Mouse (Mus musculus): ENCODE data around the gene 6030458C11Rik. TPM values are rescaled to one million over a fixed set of nuclear protein-coding genes. Genes with fewer than 3 reads are reported as not detected.
A peak's percentile ranks its signal among the peaks of the same experiment; 100 is the strongest.

The 6030458C11Rik gene
- total and polyA plus RNA-seq, 2 experiments from 2014 or later = 21.9 to 22.1 TPM

DNA sequence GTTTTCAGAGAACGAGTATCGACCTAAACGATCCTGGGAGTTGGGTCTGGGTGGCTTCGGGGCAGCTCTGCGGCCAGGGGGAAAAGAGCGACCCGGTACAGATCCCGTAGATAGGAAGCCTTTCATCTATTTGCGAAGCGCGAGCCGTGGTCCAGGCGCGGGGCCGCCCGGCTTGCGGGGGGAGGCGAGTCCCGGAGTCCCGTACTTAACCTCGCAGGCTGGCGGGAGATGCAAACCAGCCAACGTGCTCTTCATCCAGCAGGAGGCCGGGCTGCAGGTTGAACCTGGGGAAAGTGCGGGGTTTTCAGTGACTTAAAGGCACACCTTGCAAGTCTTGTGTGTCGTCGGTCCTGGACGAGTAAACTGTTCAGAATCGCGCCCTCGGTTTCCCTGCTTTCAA lies 516 bp upstream of the 6030458C11Rik start:
- ATAC-seq (ENCODE audit: low FRiP score) (peak; percentile 64), DNase-seq (ENCODE audit: low spot score) (peak; percentile 22)
- 0 out of 2 replicates have a peak, but pooled peaks have one; percentile 21 for TF ChIP-seq CTCF (IDR thresholded peaks at IDR 0.05)
- Histone ChIP-seq H3K27ac (ENCODE audit: low read depth, low read length) (peak overlapping the region; percentile 90), H3K9me3 (ENCODE audit: low read length) (no peaks in the 10 kb centered on the region), H3K9ac (replicated peaks; ENCODE audit: low read length, poor library complexity, severe bottlenecking) (peak overlapping the region; percentile 91), H3K4me3 (ENCODE audit: low read depth, low read length) (peak overlapping the region; percentile 91), H3K4me1 (ENCODE audit: insufficient read depth, low read length) (peaks cover 11% of the 10 kb centered on the region), H3K4me2 (ENCODE audit: low read depth, low read length, poor library complexity, severe bottlenecking) (peak overlapping the region; percentile 66), H3K36me3 (ENCODE audit: insufficient read depth, low read length) (peaks cover 18% of the 10 kb centered on the region), H3K27me3 (ENCODE audit: insufficient read depth, low read length) (no peaks in the 10 kb centered on the region)
- under 1% methylated on average over 31 of the region's 31 CpGs for WGBS

DNA sequence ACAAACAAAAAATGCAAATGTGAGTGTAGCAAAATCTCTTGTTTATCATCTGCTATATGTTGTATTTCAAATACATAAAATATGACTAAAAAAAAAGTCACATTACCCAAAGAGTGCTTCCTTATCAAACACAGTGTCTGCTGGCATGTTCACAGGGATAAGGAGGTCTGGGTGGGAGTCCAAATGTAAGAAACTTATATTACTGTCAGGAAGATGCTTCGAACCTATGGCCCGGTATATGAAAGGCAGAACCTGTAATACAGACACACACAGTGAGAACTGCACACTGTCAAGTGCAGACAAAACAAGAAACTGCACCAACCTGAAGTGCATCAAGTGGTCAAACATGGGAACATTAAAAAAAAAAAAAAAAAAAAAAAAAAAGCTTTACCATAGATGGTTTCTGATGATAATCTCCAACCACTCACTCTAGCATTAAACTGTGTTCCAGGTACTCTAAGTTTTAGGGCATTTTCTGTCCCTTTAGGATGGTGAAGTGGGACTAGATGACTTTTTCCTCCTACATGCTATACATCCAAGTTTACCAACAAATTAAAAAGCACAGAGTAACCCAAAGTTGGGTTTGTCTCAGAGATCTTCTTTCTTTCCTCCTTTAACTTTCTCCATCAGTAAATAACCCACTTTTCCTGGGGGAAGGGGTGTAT lies 862 bp downstream of the 6030458C11Rik start:
- Histone ChIP-seq H3K36me3 (ENCODE audit: insufficient read depth, low read length) (peaks cover 19% of the 10 kb centered on the region), H3K9me3 (ENCODE audit: low read length) (no peaks in the 10 kb centered on the region), H3K27ac (ENCODE audit: low read depth, low read length) (no peak overlapping the region), H3K27me3 (ENCODE audit: insufficient read depth, low read length) (no peaks in the 10 kb centered on the region), H3K4me1 (ENCODE audit: insufficient read depth, low read length) (peaks cover 11% of the 10 kb centered on the region), H3K4me3 (ENCODE audit: low read depth, low read length) (peak overlapping the region; percentile 91), H3K9ac (replicated peaks; ENCODE audit: low read length, poor library complexity, severe bottlenecking) (peak overlapping the region; percentile 94), H3K4me2 (ENCODE audit: low read depth, low read length, poor library complexity, severe bottlenecking) (peak overlapping the region; percentile 66)
- 96% methylated on average over 2 of the region's 2 CpGs for WGBS
- no peak for TF ChIP-seq CTCF (IDR thresholded peaks at IDR 0.05)
- no peak for DNase-seq (ENCODE audit: low spot score)
- ATAC-seq (ENCODE audit: low FRiP score) = no peak

DNA sequence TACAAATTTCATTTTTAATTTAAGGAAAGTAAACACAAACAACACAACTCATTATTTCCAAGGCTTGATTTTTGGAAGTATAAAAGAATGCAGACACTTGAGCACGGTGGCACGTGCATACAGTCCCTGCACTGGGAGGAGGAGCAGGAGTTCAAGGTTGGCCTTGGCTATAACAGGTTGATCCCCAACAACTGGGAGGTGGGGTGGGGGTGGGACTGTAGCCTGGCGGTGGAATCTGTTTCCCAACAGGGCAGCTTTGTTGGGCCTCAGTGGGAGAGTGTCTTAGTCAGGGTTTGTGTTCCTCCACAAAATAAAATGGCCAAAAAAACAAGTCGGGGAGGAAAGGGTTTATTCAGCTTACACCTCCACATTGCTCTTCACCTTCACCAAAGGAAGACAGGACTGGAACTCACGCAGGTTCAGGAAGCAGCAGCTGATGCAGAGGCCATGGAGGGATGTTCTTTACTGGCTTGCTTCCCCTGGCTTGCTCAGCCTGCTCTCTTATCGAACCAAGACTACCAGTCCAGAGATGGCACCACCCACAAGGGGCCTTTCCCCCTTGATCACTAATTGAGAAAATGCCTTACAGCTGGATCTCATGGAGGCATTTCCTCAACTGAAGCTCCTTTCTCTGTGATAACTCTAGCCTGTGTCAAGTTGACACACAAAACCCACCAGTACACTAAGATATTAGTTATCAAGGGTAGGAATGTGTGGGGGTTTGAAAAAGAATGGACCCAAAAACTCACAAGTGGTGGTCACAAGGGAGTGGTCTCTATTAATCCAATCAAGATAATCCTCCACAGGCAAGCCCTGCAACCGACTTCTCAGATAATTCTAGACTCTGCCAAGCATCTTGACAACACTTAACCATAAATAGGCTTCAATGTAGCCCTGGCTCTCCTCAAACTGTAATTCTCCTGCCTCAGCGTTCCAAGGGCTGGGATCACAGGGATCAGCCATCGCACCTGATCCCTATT lies 1.7 kb downstream of the 6030458C11Rik start:
- no peaks in the 10 kb centered on the region for H3K9me3 ChIP-seq (ENCODE audit: low read length)
- H3K4me3 ChIP-seq (ENCODE audit: low read depth, low read length) = no peak overlapping the region
- ATAC-seq (ENCODE audit: low FRiP score) = no peak
- DNase-seq (ENCODE audit: low spot score) = no peak
- no peak overlapping the region for H3K4me2 ChIP-seq (ENCODE audit: low read depth, low read length, poor library complexity, severe bottlenecking)
- H3K9ac ChIP-seq (replicated peaks; ENCODE audit: low read length, poor library complexity, severe bottlenecking) = no peak overlapping the region
- TF ChIP-seq CTCF (IDR thresholded peaks at IDR 0.05) = no peak
- WGBS = 73% methylated on average over 9 of the region's 9 CpGs
- peaks cover 23% of the 10 kb centered on the region for H3K36me3 ChIP-seq (ENCODE audit: insufficient read depth, low read length)
- no peaks in the 10 kb centered on the region for H3K27me3 ChIP-seq (ENCODE audit: insufficient read depth, low read length)
- H3K4me1 ChIP-seq (ENCODE audit: insufficient read depth, low read length) = peaks cover 11% of the 10 kb centered on the region
- H3K27ac ChIP-seq (ENCODE audit: low read depth, low read length) = no peak overlapping the region

DNA sequence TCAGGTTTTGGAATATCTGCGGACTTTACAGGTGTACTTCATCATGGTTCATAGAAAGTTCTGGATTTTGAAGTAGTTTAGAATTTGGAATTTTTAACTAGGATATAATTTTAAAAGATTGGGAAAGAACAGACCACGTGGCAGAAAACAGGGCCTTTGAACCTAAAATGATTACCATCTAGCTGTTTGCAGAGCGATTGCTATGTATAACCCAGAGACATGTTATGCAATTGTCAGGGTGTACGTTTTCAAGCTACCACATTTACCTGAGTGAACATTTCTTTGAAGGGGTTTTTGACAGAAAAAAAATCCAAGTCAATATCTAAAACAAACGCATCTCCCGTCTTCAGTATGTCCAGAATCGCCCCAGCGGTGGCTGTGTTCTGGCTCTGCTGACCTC lies 6.9 kb downstream of the 6030458C11Rik start:
- H3K4me3 ChIP-seq (ENCODE audit: low read depth, low read length) = no peak overlapping the region
- DNase-seq (ENCODE audit: low spot score) = no peak
- H3K9me3 ChIP-seq (ENCODE audit: low read length) = no peaks in the 10 kb centered on the region
- TF ChIP-seq CTCF (IDR thresholded peaks at IDR 0.05) = no peak
- ATAC-seq (ENCODE audit: low FRiP score) = no peak
- no peak overlapping the region for H3K4me2 ChIP-seq (ENCODE audit: low read depth, low read length, poor library complexity, severe bottlenecking)
- H3K9ac ChIP-seq (replicated peaks; ENCODE audit: low read length, poor library complexity, severe bottlenecking) = no peak overlapping the region
- H3K4me1 ChIP-seq (ENCODE audit: insufficient read depth, low read length) = no peaks in the 10 kb centered on the region
- H3K27ac ChIP-seq (ENCODE audit: low read depth, low read length) = no peak overlapping the region
- H3K36me3 ChIP-seq (ENCODE audit: insufficient read depth, low read length) = peaks cover 58% of the 10 kb centered on the region
- 96% methylated on average over 8 of the region's 8 CpGs for WGBS
- H3K27me3 ChIP-seq (ENCODE audit: insufficient read depth, low read length) = no peaks in the 10 kb centered on the region

DNA sequence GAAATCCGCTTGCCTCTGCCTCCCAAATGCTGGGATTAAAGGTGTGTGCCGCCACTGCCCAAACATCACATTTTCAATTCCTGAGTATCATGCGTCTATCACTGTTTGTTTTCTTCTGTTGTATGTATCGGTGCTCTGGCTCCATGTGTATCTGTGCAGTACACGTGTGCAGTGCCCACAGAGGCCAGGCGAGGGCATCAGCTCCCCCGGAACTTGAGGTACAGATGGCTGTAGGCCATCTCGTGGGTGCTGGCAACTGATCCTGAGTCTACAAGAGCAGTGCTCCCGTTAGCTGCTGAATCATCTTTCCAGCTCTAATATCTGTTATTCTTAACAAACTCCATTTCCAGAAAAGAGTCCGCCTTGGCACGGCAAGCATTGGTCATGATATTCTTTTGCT lies 11.8 kb downstream of the 6030458C11Rik start:
- peaks cover 63% of the 10 kb centered on the region for H3K36me3 ChIP-seq (ENCODE audit: insufficient read depth, low read length)
- H3K27ac ChIP-seq (ENCODE audit: low read depth, low read length) = no peak overlapping the region
- H3K9ac ChIP-seq (replicated peaks; ENCODE audit: low read length, poor library complexity, severe bottlenecking) = no peak overlapping the region
- TF ChIP-seq CTCF (IDR thresholded peaks at IDR 0.05) = no peak
- DNase-seq (ENCODE audit: low spot score) = no peak
- no peaks in the 10 kb centered on the region for H3K4me1 ChIP-seq (ENCODE audit: insufficient read depth, low read length)
- no peaks in the 10 kb centered on the region for H3K27me3 ChIP-seq (ENCODE audit: insufficient read depth, low read length)
- H3K4me3 ChIP-seq (ENCODE audit: low read depth, low read length) = no peak overlapping the region
- H3K4me2 ChIP-seq (ENCODE audit: low read depth, low read length, poor library complexity, severe bottlenecking) = no peak overlapping the region
- no peak for ATAC-seq (ENCODE audit: low FRiP score)
- no peaks in the 10 kb centered on the region for H3K9me3 ChIP-seq (ENCODE audit: low read length)
- 94% methylated on average over 11 of the region's 11 CpGs for WGBS

DNA sequence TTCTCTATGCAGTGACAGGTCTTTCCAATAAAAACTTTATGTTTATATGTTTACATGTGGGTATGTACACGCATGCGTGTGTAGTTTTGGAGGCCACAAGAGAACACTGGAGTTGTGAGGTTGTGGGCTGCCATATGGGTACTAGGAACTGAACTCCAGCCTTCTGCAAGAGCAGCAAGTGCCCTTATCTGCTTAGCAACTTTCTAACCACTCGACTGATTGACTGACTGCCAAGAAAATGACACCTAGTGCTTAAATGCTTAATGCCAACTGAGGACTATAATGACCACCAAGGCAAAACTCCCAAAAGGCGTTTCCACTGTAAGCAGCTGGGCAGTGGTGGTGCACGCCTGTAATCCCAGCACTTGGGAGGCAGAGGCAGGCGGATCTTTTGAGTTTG lies 15.1 kb downstream of the 6030458C11Rik start:
- H3K9ac ChIP-seq (replicated peaks; ENCODE audit: low read length, poor library complexity, severe bottlenecking) = no peak overlapping the region
- ATAC-seq (ENCODE audit: low FRiP score) (no peak), DNase-seq (ENCODE audit: low spot score) (no peak)
- peaks cover 42% of the 10 kb centered on the region for H3K36me3 ChIP-seq (ENCODE audit: insufficient read depth, low read length)
- no peak overlapping the region for H3K27ac ChIP-seq (ENCODE audit: low read depth, low read length)
- H3K4me3 ChIP-seq (ENCODE audit: low read depth, low read length) = no peak overlapping the region
- no peak for TF ChIP-seq CTCF (IDR thresholded peaks at IDR 0.05)
- WGBS = 93% methylated on average over 6 of the region's 6 CpGs
- H3K27me3 ChIP-seq (ENCODE audit: insufficient read depth, low read length) = no peaks in the 10 kb centered on the region
- no peaks in the 10 kb centered on the region for H3K9me3 ChIP-seq (ENCODE audit: low read length)
- H3K4me1 ChIP-seq (ENCODE audit: insufficient read depth, low read length) = no peaks in the 10 kb centered on the region
- no peak overlapping the region for H3K4me2 ChIP-seq (ENCODE audit: low read depth, low read length, poor library complexity, severe bottlenecking)
